Mouse (Mus musculus) CD4-positive, CD25-positive, alpha-beta regulatory T cell, adult 2 months (primary cell): ENCODE measurements at regions not wholly inside any gene's neighbourhood (a gene's known extent, or its start where the extent isn't known, plus 50 kb on each side); places are given as distances from the start of the nearest gene placed in this dataset.

Source experiments
- DNase-seq: peaks from one replicate; pipeline ENCODE4 v3.0.0-alpha.2; 2012; ENCODE audit warnings: low read depth, low spot score

DNA sequence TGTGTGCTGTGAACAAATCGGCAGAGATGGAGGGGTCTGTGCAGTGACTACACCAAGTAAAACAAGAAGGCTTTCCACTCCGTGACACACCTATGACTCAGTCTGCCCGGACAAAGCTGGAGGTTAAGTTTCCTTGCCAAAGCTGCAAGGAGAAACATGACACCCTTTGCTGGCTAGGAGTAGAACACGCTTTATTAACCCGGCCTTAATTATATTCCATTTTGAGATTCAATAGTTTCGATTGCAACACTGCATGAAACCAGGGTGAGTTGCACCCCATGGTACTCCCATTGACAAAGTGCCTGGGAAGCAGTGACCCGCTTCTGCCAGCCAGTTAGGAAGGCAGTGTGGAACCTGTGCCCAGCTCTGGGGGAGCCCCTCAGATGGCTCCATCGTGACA, 256.2 kb upstream of the Gm26657 start:
- no peak for DNase-seq

GRCm38 (mm10) chr4:56456788-56457187, 283.1 kb upstream of the Gm26657 start:
- no peak for DNase-seq

GRCm38 (mm10) chr4:56421575-56421974, 318.3 kb upstream of the Gm26657 start:
- DNase-seq, result no peak

DNA sequence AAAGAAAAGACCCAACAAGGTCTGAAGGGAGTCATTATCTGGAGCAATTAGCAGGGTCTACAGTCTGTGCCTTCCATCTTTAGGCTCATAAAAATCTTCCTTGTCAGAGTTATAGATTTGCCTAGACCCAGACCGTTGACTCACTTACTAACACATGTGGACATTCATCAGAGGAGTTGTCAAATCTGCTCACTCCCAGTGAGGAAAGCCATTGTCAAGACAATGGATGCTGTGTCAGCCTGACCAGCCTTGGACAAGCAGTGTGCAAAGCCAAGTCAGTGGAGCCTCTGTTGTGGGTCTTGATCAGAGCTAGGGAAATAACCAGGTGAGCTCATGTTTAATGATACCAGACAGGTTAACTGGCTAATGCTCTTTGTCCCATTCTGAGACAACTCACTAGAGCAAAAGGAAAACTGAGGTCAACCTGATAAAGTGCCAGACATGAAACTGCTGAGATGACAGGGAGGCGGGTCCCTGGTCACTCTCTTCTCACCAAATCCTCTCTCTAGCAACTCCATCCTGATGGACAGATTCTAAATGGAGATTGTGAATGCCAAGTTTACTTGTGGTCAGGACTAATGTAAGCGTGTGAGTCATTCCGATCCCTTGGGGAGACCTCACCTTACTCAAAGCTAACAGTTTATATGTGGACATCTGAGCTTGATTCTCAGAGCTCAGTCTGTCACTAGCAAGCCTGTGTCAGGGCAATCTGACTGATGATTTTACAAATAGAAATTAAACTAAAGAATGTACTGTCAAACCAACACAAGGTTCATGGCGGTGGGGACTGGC, 320.6 kb upstream of the Gm26657 start:
- no peak for DNase-seq

- DNase-seq, result no peak
Observed at GRCm38 (mm10) chr4:56411024-56411636, 328.7 kb upstream of the Gm26657 start.

DNA sequence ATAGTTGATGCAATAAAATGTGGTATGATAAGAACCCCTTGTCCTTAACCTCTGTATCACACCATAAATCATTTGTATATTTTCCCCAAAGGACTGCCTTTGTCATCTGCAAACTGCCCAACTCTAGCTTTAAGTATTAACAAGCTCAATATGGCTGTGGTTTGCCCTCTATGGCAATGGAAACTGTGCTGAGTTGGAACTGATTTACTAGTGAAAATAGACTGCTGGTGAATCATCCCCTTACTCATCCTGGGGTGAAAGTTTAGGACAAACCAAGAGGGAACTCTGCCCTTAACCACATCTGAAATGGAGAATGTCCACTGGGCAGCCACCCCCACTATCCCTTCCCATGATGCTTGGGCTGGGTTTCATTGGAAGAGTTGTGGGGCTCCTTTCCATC, 346.1 kb upstream of the Gm26657 start:
- DNase-seq, result no peak

DNA sequence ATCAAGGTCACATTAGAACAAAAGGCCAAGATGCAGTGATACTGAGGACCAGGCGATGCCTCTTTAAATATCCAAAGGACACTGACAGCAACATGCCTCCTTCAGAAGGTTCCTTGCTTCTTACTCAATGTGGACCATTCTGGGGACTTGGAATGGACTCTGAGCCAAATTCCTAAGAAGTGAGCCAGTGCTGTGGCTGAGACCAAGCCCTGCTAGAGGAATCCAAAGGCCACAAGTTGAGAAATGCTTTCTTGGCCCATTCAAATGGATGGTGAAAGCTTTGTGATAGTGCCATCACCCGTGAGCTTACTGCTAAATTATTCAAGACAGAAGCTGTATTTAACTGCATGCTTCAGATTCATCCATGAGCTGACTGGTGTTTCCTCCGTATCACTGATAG, 352.8 kb upstream of the Gm26657 start:
- no peak for DNase-seq

GRCm38 (mm10) chr4:56375745-56376144, 364.1 kb upstream of the Gm26657 start:
- DNase-seq, result no peak

GRCm38 (mm10) chr4:56374466-56374865, 365.4 kb upstream of the Gm26657 start:
- DNase-seq, result peak; percentile 1

DNA sequence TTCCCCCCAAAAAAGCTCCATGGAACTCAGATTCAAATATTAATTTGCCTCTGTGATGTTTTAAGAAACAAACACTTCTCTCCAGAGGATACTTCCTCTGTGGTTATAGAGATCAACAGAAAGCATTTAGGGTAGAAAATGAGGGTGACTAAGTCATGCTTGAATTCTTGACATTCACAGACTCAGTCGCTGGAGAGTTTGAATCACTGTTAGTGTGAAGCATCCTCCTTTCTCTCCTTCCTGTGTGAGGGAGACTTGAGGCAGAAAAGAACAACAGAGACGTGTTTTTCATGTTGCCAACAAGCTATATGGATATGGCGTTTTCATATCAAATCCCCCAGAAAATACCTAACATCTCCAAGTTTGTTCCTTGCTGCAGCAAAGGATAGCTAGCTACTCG, 366.1 kb upstream of the Gm26657 start:
- no peak for DNase-seq

DNA sequence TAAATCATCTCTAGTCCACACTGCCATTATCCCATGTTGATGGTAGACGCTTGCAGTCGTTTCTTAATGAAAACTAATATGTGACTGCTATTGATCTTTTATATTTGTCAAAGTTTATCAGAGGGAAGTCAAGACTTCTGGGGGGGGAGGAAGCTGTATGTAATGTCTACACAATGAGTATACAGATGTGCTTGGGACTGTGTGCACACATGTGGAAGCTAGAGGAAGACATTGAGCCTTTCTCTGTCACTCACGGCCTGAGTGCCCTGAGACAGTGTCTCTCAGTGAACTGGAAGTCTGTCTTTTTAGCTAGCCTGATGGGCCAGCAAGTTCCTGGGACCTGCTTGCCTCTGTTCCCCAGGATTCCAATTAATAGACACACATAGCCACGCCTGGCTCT, 366.7 kb upstream of the Gm26657 start:
- no peak for DNase-seq

- no peak for DNase-seq
Observed at GRCm38 (mm10) chr4:56372711-56373110, 367.2 kb upstream of the Gm26657 start.

DNA sequence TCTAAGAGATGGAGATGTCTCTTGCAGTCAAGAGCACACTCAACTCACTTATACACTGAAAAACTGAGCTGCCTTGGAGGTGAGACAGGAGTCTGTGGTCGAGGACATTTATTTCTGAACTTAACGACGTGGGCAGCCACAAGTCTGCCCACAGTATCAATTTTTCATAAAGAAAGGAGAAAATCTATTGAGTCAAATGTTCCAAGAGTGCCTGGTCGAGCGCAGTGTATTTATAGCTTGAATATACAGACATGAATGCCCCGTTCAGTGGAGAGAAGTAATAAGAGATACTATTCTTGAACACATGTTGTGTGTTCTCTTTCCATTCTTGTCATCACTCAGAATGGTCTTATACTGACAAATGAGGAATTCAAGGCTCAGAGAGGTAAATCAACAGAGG, 375.3 kb upstream of the Gm26657 start:
- no peak for DNase-seq

- no peak for DNase-seq
Observed at GRCm38 (mm10) chr4:56362121-56362520, 377.7 kb upstream of the Gm26657 start.

- DNase-seq, result no peak
Observed at GRCm38 (mm10) chr4:56349216-56349615, 390.7 kb upstream of the Gm26657 start.

GRCm38 (mm10) chr4:56325156-56325555, 414.7 kb upstream of the Gm26657 start:
- no peak for DNase-seq

DNA sequence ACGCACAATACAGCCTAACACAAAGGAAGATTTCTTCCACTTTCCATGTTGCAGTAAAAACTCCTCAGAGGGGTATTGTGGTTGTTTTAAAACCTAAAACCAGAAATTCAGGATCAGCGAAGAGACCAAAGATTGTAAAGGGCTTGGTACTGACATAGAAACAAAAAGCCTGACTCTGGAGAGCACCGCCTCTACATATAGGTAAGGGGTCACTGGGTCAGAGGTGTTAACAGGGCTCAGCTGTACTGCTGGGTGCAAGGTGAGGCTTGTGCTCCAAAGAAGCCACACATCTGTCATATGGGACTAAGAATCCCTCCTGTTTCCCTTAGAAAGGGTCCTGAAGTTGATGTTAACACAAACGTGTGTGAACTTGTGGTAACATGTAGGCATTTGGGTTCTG, 420.7 kb upstream of the Gm26657 start:
- no peak for DNase-seq

GRCm38 (mm10) chr4:56305664-56306330, 434.1 kb upstream of the Gm26657 start:
- no peak for DNase-seq

- DNase-seq, result no peak
Observed at GRCm38 (mm10) chr4:56304275-56304674, 435.6 kb upstream of the Gm26657 start.

GRCm38 (mm10) chr4:56287980-56288379, 451.9 kb upstream of the Gm26657 start:
- no peak for DNase-seq

GRCm38 (mm10) chr4:56284490-56284889, 455.4 kb upstream of the Gm26657 start:
- no peak for DNase-seq

GRCm38 (mm10) chr4:56275836-56276235, 464.0 kb upstream of the Gm26657 start:
- DNase-seq, result no peak

DNA sequence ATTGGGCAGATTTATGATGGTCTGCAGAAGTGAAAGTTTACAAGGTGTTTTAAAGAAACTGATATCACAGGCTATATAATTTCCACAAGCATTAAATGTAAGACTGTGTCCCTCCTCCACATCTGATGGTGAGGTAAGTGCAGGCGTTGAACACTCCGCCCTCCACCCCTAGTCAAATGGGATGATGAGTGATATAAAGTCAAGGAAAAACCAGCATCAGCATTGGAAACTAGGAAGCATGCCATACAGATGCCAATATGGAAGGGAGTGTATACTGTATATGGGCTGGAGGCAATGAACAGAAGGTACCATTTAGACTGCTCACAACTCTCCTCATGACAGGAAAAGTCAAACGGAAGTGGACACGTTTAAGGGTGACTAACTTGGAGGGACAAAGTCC, 468.5 kb upstream of the Gm26657 start:
- DNase-seq, result no peak
